8 mouse cellular contexts compared by ENCODE assay signal in genomic region chr15:6080714-6081635, GRCm38 (mm10).
A peak's percentile ranks its signal among the peaks of the same experiment; 100 is the strongest.
DNase-seq lines count a peak whose midpoint lies in the region; ATAC-seq lines count a peak whose summit lies in the region.

No protein-coding gene starts in this region.

- H3K9me3 ChIP-seq in hindbrain, embryonic 14.5 days (ENCODE audit: control insufficient read depth, low read length), result no peaks in the 10 kb centered on the region

- 35% methylated on average over 8 of the region's 8 CpGs for WGBS in hindbrain, embryonic 14.5 days

- no peak overlapping the region for H3K27ac ChIP-seq in hindbrain, embryonic 14.5 days

- no peak overlapping the region for H3K9ac ChIP-seq in hindbrain, embryonic 14.5 days

- H3K36me3 ChIP-seq in hindbrain, embryonic 14.5 days (replicated peaks; ENCODE audit: control insufficient read depth, insufficient read depth), result no peaks in the 10 kb centered on the region

- ATAC-seq in hindbrain, embryonic 14.5 days (ENCODE audit: low FRiP score), result peak; percentile 77; the same call in 1 of the 2 replicates

- H3K4me1 ChIP-seq in hindbrain, embryonic 14.5 days (replicated peaks; ENCODE audit: control insufficient read depth, insufficient read depth, low read length), result no peaks in the 10 kb centered on the region

- no peaks in the 10 kb centered on the region for H3K27me3 ChIP-seq in hindbrain, embryonic 14.5 days (ENCODE audit: control insufficient read depth, insufficient read depth, low read length)

- DNase-seq in adrenal gland, adult (ENCODE audit: inconsistent age in 2 of 2, low spot score in 1 of 2), result peak; percentile 55 to 79
- no peak for DNase-seq in adrenal gland, adult 8-10 months
- DNase-seq in adrenal gland, adult 2 months, result peak; percentile 16
- peak; percentile 53 for DNase-seq in fibroblast of lung, adult 2 months (ENCODE audit: low read depth)
- DNase-seq in hindbrain, embryonic 14.5 days (ENCODE audit: low spot score), result peak; percentile 79
- DNase-seq in layer of hippocampus, adult 9-11 months, result peak; percentile 24
- DNase-seq in lung, postnatal 25 days (ENCODE audit: low spot score), result peak; percentile 59
- peak; percentile 13 for DNase-seq in retina, postnatal 7 days (ENCODE audit: low read depth, low spot score)

- no peak overlapping the region for H3K4me3 ChIP-seq in hindbrain, embryonic 14.5 days (replicated peaks; ENCODE audit: low read length)

- no peak overlapping the region for H3K4me2 ChIP-seq in hindbrain, embryonic 14.5 days (replicated peaks)
